Mouse (Mus musculus) ES-E14 (cell line): ENCODE data around the gene Exoc3l2.

Experiments used
- MAFK ChIP-seq: IDR thresholded peaks from 2 replicates; pipeline ENCODE4 v1.6.1; 2014; ENCODE audit warnings: mild to moderate bottlenecking, low read depth, low read length, inconsistent platforms; ENCODE audit not compliant: insufficient read depth
- ZC3H11A ChIP-seq: IDR thresholded peaks from 2 replicates; pipeline ENCODE4 v1.6.1; 2012; ENCODE audit warnings: low read depth, mild to moderate bottlenecking, inconsistent platforms, low read length, borderline replicate concordance
- ZNF384 ChIP-seq: IDR thresholded peaks from 2 replicates; pipeline ENCODE4 v1.6.1; 2012; ENCODE audit warnings: low read depth, low read length, inconsistent platforms

- TF ChIP-seq ZNF384 = no peak
- TF ChIP-seq MAFK = no peak
- no peak for TF ChIP-seq ZC3H11A
These were observed 46.7 kb downstream of the Exoc3l2 start for GRCm38 (mm10) chr7:19509786-19510185.
